Mouse (Mus musculus) C2C12 (cell line): ENCODE measurements at regions not wholly inside any gene's neighbourhood (a gene's known extent, or its start where the extent isn't known, plus 50 kb on each side); places are given as distances from the start of the nearest gene placed in this dataset.

ENCODE experiments used
- H3K27me3 ChIP-seq: one replicate; pipeline ENCODE4 v1.6.1; 2011; ENCODE audit not compliant: control insufficient read depth, insufficient read depth, insufficient read length
- H3K36me3 ChIP-seq: one replicate; pipeline ENCODE4 v1.6.1; 2011; ENCODE audit not compliant: control insufficient read depth, insufficient read depth
- H3K4me3 ChIP-seq: one replicate; pipeline ENCODE4 v1.5.1; 2011; ENCODE audit warnings: mild to moderate bottlenecking, control low read depth; ENCODE audit not compliant: poor library complexity, insufficient read depth, severe bottlenecking
- H3K79me2 ChIP-seq: one replicate; pipeline ENCODE4 v1.6.1; 2011; ENCODE audit not compliant: control insufficient read depth, insufficient read depth
- H3K79me3 ChIP-seq: one replicate; pipeline ENCODE4 v1.6.1; 2011; ENCODE audit warnings: low read depth, control low read depth
- H3ac ChIP-seq: one replicate; pipeline ENCODE3; 2011; ENCODE audit warnings: low read depth; ENCODE audit not compliant: control insufficient read depth, insufficient read length
- CEBPB ChIP-seq: IDR thresholded peaks from one replicate; pipeline ENCODE4 v1.6.1; 2011; ENCODE audit warnings: low read depth, mild to moderate bottlenecking, control low read depth, moderate library complexity
- CTCF ChIP-seq: IDR thresholded peaks from one replicate; pipeline ENCODE4 v1.5.1; 2011; ENCODE audit not compliant: control insufficient read depth, insufficient read depth, insufficient read length
- FOSL1 ChIP-seq: IDR thresholded peaks from one replicate; pipeline ENCODE4 v1.8.0; 2011; ENCODE audit warnings: mild to moderate bottlenecking, low read length; ENCODE audit not compliant: poor library complexity, insufficient read depth, severe bottlenecking
- MAX ChIP-seq: IDR thresholded peaks from one replicate; pipeline ENCODE4 v1.6.1; 2011; ENCODE audit warnings: mild to moderate bottlenecking, control low read depth
- MYOD1 ChIP-seq: IDR thresholded peaks from one replicate; pipeline ENCODE4 v1.6.1; 2011; ENCODE audit warnings: low read depth; ENCODE audit not compliant: control insufficient read depth, insufficient read length
- MYOG ChIP-seq: IDR thresholded peaks from one replicate; pipeline ENCODE4 v1.6.1; 2011; ENCODE audit not compliant: control insufficient read depth, insufficient read length; ENCODE audit errors: extremely low read depth
- USF1 ChIP-seq: IDR thresholded peaks from one replicate; pipeline ENCODE4 v1.6.1; 2011; ENCODE audit warnings: low read depth, mild to moderate bottlenecking, control low read depth, moderate library complexity

- TF ChIP-seq FOSL1: no peak
- no peaks in the 10 kb centered on the region for H3K79me2 ChIP-seq
- no peaks in the 10 kb centered on the region for H3K36me3 ChIP-seq
- no peak overlapping the region for H3K4me3 ChIP-seq
- no peaks in the 10 kb centered on the region for H3K27me3 ChIP-seq
- H3K79me3 ChIP-seq: no peaks in the 10 kb centered on the region
- no peak overlapping the region for H3ac ChIP-seq
Observed at GRCm38 (mm10) chr7:145094134-145094526, 113.8 kb downstream of the 1810010D01Rik start.

- Histone ChIP-seq H3K27me3 (no peaks in the 10 kb centered on the region), H3K36me3 (no peaks in the 10 kb centered on the region), H3K4me3 (no peak overlapping the region), H3K79me2 (no peaks in the 10 kb centered on the region), H3K79me3 (no peaks in the 10 kb centered on the region), H3ac (no peak overlapping the region)
- TF ChIP-seq FOSL1 (no peak), MYOD1 (no peak), CEBPB (no peak), MYOG (no peak), CTCF (no peak), USF1 (no peak), MAX (no peak)
Observed at GRCm38 (mm10) chr7:145093417-145094133, 114.3 kb downstream of the 1810010D01Rik start.

GRCm38 (mm10) chr7:145092392-145093176 lies 115.3 kb downstream of the 1810010D01Rik start:
- TF ChIP-seq USF1 (no peak), FOSL1 (no peak), MYOG (no peak), MAX (no peak), MYOD1 (no peak), CEBPB (no peak), CTCF (no peak)
- Histone ChIP-seq H3K27me3 (no peaks in the 10 kb centered on the region), H3ac (no peak overlapping the region)

GRCm38 (mm10) chr7:145090849-145091248 lies 117.1 kb downstream of the 1810010D01Rik start:
- H3K36me3 ChIP-seq: no peaks in the 10 kb centered on the region
- H3K4me3 ChIP-seq: no peak overlapping the region
- no peaks in the 10 kb centered on the region for H3K27me3 ChIP-seq
- TF ChIP-seq MYOG (no peak), CTCF (no peak), MYOD1 (no peak), USF1 (no peak), CEBPB (no peak), FOSL1 (no peak), MAX (no peak)
- H3K79me3 ChIP-seq: no peaks in the 10 kb centered on the region
- no peaks in the 10 kb centered on the region for H3K79me2 ChIP-seq
- H3ac ChIP-seq: no peak overlapping the region

More at GRCm38 (mm10) chr7:145092392-145093176, 115.3 kb downstream of the 1810010D01Rik start:
- no peaks in the 10 kb centered on the region for H3K79me3 ChIP-seq
- H3K36me3 ChIP-seq: no peaks in the 10 kb centered on the region
- H3K79me2 ChIP-seq: no peaks in the 10 kb centered on the region
- H3K4me3 ChIP-seq: no peak overlapping the region

GRCm38 (mm10) chr7:145089315-145089721 lies 118.6 kb downstream of the 1810010D01Rik start:
- TF ChIP-seq MYOG: no peak
- no peak for TF ChIP-seq MAX
- no peak for TF ChIP-seq CEBPB
- no peak for TF ChIP-seq USF1
- no peak for TF ChIP-seq MYOD1
- TF ChIP-seq CTCF: no peak
- TF ChIP-seq FOSL1: no peak
- Histone ChIP-seq H3K79me3 (no peaks in the 10 kb centered on the region), H3K27me3 (no peaks in the 10 kb centered on the region), H3ac (no peak overlapping the region), H3K36me3 (no peaks in the 10 kb centered on the region), H3K79me2 (no peaks in the 10 kb centered on the region), H3K4me3 (no peak overlapping the region)
